Mouse (Mus musculus) stomach, postnatal 0 days (tissue): ENCODE data around the gene Rassf2.

Source experiments
- CTCF ChIP-seq: IDR thresholded peaks from 2 replicates; pipeline ENCODE4 v1.5.1; 2016; ENCODE audit warnings: antibody characterized with exemption, low read depth, mild to moderate bottlenecking, moderate library complexity
- EP300 ChIP-seq: optimal IDR thresholded peaks from 2 replicates; pipeline ENCODE3; 2016; ENCODE audit warnings: antibody characterized with exemption

DNA sequence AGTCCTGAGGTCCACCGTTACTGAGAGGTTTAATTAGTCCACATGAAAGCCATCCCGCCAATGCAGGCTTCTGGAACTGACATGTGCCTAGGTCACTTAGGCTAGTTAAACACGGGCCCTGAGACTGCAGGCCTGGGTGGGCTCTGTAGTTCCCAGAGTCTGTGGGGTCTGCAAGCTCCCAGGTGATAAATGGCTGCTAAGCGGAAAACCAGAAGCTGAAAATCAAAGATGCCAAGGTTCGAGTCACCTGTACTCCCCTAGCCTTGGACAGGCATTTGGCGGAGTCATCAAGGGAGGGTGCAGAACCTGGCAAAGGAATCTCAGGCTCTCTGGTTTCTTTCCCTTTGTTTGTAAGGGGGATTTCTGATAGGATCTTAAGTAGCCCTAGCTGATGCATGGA, 88.6 kb downstream of the Rassf2 start:
- TF ChIP-seq CTCF (no peak), EP300 (no peak)
